Mouse (Mus musculus): ENCODE measurements around the gene Snrnp35. TPM values are rescaled to one million over a fixed set of nuclear protein-coding genes. Genes with fewer than 3 reads are reported as not detected.
"Not testable (repeated sequence)": the region's sequence is repeated elsewhere in the genome, so short reads cannot be mapped to it uniquely, and the experiment has no call there.

Gene Snrnp35
- total RNA-seq, 2 experiments from 2014 or later: 16.1 to 18.7 TPM

DNA sequence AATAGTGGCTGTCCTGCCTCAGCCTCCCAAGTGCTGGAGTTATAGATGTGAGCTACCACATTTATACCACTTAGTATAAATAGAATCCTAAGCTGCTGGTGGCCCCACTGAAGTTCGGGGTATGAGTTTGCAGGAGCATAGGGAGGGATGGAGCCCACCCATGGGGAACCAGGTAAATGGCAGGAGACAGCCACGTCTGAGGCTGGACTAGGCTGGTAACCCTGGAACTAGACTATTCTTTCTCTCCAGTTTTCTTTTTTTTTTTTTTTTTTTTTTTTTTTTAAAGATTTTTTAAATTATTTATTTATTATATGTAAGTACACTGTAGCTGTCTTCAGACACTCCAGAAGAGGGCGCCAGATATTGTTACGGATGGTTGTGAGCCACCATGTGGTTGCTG lies 17.1 kb downstream of the Snrnp35 start:
- DNase-seq: not testable (repeated sequence)

DNA sequence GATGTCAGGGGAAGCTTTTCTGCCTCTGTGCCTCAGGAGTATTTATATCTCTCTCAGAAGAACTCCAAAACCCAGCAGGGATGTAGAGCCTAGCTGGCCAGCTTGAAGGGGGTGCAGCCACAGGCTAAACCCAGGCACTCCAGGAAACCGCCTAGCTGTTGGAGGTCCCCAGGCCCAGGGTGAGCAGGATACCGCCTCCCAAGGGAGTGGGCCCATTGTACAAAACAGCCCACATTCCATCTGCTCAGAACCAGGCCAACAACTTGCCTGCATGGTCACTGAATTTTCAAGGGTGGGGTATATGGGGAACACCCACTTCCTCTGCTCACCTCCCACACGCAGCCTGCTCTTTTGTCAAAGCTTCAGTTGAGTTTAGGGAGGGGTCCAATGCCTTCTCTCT lies 17.6 kb downstream of the Snrnp35 start:
- no peak for DNase-seq

DNA sequence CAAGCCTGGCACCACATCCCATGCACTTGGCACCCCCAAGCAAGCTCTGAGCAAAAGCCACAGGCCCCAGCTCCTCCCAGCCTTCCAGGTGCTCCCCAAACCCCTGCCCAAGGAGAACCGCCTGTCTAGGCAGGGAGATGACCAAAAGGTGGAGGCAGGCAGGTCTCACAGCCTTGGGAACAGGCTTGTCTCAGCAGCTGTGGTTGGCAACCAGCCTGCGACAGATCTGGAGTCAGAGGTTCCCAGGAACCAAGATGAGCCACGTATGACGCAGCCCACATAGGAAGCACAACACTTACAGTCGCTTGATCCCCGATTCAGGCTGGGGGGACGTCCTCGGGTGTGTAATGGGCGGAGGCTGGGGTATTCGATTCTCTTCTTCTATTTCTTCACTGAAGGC lies 18.6 kb downstream of the Snrnp35 start:
- no peak for DNase-seq

DNA sequence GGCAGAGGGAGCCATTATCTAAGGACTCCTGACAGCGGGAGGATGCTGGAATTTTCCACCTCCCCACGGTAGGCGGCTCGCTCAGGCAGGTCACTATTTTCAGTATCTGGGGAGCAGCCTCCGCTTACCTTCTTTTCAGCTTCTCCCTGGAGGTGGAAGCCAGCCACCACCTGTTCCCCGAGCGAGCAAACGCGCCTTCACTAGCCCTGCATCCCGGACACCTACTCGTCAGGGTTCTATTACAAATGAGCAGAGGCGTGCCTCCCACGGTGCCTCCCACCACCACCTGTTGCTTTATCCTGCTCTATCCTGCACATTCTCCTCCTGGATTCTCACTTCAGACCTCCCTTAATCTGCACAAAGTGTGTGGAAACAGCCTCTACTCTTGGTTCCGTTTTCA lies 20.8 kb downstream of the Snrnp35 start:
- no peak for DNase-seq

DNA sequence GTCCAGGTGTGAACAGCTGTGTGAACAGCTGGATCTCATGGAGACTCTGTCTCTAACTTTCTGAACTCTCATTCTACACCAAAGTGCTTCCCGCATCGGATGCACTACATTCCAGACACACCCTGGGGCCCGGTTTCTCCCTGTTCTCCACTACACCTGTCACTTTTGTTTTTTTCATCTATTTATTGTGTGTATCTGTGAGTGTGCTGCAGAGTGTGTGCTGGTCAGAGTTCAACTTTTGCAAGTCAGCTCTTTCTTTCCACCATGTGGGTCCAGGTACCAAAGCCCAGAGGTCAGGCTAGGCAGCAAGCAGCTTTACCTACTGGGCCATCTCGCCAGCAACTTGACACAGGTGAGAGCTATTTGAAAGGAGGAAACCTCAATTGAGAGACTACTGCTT lies 22.3 kb downstream of the Snrnp35 start:
- DNase-seq: no peak

DNA sequence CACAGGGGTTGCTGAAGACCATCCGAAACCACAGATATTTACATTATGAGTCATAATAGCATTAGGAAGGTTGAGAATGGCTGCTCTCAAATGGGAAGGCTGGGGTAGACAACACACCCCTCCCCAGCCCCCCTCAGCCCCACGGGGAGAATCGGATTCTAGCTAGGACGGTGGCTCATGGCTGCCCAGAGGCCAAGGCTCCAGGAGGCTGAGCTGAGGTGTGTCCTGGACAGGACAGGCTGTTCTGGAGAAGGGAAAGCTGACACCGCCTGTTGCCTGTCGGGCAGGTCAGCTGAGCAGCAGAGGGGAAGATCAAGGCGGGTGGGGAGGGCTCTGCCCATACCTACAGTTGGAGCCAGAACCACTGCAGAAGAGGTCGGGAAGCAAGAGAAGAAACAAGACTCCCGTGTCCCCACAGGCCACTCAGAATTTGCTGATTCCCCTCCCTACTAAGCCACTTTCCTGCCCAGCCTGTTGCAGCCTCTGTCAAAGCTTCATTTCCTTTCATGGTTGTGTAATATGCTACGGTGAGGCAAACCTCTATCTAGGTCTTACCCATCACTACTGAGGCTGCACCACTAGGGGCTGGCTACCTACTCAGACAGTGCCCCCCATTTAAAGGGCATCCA lies 23.9 kb downstream of the Snrnp35 start:
- DNase-seq: no peak

DNA sequence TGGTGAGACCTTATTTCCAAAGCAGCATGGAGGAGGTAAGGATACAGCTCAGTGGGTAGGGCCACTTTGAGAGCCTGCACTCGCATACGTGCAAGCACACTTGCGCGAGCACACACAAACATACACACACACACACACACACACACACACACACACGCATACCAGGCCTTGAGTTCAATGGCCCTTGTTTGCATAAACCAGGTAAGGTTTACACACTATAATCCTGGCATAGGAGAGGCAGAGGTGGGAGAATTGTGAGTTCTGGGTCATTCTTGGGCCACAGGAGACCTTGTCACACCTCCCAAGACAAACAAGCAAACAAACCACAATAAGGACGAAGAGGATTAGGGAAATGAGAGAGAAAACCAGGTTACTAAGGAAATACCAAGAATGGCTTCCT lies 26.3 kb downstream of the Snrnp35 start:
- DNase-seq: no peak

DNA sequence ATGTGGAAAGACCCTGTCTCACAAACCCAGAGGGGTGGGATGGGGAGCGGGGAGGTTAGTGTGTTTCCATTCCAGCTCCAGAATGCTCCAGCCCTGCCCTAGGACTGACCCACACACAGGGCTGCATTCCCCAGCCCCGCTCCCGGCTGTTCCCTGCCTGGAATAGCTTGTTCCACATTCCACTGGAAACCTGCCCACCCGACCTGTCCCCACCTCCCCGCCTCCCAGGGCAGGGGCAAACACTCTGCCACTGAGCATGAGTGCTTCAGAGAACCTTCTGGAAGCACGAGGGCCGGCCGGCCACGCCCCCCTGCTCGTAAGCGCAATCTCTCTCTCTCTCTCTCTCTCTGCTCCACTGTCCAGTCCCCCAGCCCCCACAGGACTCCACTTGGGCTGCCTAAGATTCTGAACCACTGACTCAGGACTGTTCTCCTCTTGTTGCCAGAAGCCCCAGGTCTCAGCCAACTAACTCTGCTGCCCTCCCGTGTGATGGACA lies 26.9 kb downstream of the Snrnp35 start:
- DNase-seq: no peak

DNA sequence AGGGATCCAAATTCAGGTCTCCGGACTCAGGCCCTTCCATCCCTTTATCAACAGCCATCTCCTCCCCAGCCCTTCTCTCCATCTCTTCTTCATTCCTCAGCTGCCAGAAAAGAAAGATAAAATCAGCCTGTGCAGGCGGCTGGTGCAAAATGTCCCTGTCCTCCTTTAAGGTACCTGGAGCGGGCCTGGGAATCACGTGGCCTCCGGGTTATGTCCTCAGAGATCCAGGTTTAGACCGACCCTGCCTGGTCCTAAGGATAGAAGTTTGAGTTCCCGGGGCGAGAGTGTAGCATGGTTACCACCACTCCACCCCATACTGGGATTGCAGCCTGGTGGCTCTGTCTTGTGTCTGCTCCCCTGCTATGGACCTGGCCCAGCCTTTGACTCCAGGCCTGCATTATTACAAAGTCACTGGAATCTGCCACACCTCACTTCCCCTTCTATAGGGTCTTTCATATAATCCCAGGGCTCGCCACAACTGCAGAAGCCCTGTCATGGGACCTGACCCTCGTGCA lies 27.7 kb downstream of the Snrnp35 start:
- no peak for DNase-seq

DNA sequence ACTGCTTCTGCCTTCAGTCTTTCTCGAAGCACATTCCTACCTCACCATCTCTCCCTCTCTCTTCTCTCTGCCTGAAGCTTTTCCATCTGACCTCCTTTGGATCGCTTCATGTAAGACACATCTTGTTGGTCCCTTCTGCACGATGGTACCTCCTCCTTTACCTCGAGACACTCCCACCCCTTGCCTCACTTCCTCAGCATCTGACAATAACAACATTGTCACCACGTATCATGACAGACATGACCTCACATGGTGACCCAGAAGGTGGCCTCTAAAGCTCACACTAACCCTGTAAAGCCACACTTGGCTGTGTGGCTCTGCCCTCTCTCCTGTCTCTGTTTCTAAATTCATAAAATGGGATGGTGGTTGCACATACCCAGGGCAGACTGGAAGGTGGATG lies 32.9 kb downstream of the Snrnp35 start:
- DNase-seq: no peak

DNA sequence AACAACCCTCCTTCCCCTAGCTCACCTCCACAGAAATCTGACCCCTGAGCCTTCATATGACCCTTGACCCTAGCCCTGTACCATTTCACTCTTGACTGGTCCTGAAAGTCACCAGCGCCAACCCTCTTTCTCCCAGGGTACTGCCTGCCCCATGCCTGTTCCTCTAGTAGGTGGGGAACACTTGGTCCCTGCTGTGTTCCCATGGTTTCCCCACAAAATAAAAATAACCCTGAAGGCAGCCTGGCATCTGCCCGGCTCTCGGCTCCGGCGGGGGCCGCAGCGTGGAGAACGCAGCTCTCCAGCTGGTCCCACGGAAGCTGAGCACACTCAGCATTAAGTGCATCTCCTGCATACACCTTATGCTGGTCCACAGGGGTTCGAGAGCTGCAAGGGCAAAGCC lies 35.7 kb downstream of the Snrnp35 start:
- DNase-seq: no peak

DNA sequence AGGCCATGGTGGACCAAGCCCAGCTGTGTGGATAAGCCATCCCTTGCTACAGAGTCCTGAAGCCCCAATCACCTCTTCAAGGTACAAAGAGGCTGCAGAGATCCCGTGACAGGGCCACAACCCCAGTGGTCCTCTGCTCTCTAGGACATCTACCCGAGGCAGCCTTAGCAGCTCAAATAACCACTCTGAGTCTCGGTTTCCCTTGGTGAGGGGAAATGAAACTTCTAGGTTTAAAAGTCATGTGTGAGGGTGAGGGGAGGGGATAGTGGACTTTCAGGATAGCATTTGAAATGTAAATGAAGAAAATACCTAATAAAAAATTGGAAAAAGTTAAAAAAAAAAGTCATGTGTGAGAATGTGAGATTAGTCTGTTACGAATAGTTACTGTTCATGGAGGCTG lies 38.7 kb downstream of the Snrnp35 start:
- no peak for DNase-seq

DNA sequence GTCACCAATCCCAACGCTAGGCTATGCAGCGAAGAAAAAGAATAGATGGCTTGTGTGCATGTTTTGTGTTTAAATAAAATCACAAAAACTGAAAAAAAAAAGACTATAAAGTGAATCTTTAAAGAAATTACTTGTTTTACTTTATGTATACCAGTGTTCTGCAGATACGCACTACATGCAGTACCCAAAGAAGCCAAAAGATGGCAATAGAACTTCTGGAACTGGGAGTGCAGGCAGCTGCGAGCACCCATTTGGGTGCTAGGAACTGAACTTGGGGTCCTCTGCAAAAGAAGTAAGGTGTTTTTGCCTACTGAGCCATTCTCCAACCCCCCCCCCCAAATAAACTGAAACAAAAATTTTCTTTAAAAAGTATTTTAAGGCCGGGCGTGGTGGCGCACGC lies 40.1 kb downstream of the Snrnp35 start:
- no peak for DNase-seq

DNA sequence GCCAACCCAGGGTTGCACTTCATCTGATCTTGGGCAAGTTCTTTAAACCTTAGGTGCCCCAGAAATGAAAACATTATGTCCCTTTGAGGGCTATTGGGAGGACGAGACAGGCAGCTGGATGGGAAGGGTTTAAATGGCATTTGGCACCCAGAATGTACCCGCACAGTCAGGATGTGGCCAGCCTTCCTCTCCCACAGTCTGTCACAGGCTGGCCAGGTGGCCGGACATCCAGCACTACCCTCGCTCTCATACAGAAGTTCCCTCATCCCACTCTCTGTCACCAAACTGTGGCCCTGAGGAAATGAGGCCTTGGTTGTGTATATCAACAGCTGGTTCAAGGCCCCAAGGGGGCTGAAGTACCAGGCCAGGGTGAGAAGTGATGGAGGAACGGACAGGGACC lies 42.0 kb downstream of the Snrnp35 start:
- no peak for DNase-seq

DNA sequence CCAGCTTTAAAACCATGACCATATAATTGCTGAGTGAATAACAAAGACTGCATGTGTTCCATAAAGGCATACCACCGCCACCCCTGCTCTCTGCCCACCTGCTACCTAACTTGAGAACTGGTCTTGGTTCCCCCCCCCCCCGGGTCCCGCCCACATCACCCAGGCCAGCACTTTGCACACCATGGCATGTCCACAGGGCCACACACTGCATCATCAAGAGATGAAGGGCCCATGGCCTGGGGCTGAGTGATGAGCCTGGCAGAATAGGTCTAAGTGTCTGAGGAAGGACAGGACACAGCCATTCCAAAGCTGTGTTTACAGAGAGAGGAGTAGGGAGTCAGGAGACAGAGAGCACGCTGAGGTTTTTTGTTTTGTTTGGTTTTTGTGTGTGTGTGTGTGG lies 45.4 kb downstream of the Snrnp35 start:
- no peak for DNase-seq

DNA sequence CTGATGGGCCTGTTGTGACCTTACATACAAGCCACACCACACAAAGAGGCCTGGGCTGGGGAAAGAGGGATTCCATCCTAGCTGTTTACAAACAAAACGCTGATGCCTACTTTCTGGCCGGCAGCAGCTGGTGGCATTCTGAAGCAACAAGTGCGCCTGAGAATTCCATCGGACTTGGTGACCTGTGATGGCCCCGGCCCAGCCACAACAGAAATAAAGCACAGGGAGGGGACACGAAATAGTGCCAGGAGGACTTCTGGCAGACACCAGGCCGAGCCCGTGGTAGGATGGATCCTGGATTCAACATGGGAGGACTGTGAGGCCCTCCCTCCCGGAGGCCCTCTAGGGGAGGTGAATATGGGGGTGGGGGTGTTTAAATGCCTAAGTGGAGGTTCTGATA lies 45.9 kb downstream of the Snrnp35 start:
- no peak for DNase-seq

DNA sequence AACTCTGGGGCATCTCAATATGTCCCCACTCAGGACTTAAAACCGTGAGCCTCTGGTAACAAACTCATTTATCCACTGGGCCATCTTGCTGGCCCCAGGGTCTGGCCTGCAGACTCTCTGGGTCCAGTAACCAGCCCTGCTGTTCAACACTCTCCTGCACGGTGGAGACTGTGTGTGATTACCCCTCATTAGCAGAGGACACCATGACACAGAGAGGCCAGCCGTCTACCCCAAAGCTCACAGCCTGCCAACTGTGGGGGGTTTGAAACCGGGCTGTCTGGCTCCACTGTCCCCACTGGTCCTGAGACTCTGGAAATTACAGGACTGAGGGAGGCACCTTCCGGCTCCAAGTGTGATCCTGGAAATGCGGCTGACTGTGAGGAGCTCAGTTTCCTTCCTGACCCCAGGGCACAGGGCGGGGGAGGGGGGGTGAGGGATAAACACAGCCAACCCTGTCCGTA lies 46.3 kb downstream of the Snrnp35 start:
- DNase-seq: peak; percentile 30

DNA sequence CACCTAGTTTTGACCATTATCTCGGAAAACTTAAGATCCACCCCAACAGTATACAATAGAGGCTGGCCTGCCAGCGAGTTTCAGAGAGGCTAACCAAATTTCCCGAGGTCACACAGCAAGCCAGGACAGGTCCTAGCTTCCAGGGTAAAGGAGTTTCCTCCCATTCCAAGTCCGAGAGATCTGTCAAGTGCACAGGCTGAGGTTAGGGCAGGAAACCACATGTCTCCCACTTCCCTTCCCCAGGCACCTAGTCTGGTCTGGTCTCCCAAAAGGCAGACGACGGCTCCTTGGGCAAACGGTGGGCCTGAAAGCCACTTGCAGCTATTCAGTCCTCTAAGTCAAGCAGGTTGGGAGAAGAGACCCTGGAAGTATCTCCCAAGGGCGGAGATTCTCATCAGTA lies 46.8 kb downstream of the Snrnp35 start:
- DNase-seq: no peak

DNA sequence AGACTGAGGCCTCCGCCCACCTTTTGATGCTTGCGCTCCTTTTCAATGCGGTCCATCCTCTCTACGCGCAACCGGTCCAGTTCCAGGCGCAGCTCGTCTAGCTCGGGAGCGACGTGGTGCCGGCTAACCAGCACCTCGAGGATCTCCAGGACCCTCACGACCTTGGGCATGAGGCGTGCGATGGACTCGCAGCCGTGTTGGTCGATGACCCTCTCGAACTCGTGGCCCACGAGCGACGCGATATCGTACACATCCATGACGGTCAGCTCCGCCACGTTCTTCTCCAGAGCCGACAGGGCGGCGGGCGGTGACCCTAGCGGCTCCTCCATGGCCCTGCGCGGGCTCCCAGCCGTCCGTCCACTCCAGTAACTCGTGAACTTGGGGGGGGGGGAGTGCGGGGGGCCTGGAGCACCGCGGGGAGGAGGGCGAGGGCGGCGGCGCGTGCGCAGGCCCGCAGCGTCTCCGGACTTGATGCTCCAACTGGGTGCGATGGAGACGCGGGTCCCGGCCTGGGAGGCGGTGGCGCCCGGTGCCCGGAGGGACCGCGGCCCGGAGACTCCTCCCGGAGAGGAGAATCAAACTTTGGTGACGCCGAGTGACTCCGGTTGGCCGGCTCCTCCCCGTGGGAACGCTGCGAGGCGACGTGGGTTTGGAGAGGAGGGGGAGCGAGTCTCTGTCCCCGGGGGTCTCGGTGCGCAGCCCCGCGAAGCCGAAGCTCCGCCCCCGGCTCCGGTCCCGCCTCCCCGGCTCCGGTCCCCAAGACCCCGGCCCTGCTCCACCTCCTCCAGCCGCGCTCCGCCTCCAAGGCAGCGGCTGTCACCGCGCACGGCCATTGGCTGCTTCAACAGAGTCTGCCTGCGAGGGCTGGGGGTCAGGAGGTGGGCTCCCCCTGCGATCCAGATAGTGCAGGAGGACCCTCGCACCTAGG lies 48.0 kb downstream of the Snrnp35 start, which contains the start of gene Rilpl1:
Rilpl1 (minus strand) TSS at position 737 of the 928 bp plus-strand sequence.
- peak; percentile 89 for DNase-seq

DNA sequence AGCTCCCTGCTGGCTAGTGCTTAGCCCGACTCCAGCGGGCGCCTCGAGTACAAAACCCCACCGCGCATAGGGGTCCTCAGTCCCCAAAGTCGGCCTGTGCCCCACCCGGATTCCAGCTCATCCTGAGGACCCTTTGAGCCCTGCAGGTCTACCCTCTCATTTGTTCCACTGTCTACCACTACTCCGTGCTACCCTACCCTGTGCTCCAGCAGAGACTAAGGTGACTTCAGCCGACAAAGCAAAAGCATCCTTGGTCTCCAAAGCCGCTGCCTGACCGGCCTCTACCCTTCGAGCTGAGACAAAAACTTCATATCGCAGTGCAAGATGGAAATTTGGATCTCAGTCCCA lies 48.6 kb downstream of the Snrnp35 start:
- no peak for DNase-seq

DNA sequence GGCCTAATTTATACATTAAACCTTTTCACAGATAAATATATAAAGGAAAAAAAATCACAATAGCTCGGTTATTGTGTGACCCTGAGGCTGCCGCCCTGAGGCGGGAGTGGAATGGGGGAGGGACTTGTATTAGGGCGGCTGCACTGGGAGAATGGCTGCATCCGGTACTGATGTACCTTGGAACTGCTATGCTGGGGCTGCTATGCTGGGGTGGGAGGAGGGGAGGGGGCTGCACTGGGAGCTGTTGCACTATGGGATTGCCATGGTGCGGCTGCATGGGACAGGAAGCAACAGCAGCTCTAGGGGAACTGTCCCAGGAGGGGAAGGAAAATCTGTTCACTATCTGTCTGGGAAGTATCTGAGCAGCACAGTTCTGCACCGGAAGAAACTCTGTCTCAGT lies 49.5 kb downstream of the Snrnp35 start:
- DNase-seq: peak; percentile 26

DNA sequence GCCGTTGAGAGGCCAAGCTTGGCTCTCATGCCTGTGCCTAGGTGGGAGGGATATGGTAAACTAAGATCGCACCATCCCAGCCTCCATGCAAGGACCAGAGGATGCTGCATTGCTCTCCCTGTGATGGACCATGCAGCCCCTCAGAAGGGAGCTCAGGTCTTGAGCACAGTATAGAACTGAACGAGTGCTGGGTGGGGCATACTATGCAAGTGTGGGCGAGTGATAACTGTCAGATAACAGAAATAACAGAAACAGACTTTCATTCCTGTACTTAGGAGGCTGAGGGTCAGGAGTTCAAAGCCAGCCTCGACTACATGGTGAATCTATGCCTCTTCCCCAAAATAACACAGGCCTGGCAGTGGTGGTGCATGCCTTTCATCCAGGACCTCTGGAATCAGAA lies 52.1 kb downstream of the Snrnp35 start:
- DNase-seq: no peak

DNA sequence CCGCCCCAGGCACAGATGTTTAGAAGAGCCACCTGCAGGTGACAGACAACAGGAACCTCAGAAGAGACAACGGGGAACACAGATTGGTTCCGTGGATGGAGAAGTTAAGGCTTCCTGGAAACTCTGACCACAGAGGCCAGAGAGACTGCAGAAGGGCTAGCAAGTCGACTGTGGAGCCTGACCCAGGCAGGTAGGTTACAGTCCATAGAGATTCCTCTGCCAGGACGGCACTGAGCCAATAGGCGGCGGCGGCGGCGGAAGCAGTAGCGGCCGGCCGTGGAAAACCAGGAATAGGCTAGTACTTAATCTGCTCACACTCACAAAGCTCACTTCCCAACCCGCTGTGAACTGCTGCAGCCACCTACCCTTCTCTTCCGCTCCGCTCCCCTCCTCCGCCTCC lies 53.8 kb downstream of the Snrnp35 start:
- peak; percentile 72 for DNase-seq
